ENCODE assay signal across 24 mouse cellular contexts in genomic region chr16:50249036-50249435, GRCm38 (mm10).
"Had no signal": no experiment of that assay in that cellular context is flagged by ENCODE, and none has a peak within 500 bp of the region (broad histone marks: within the 10 kb centered on the region; RNA-seq: fewer than 3 reads in every experiment).

No protein-coding gene starts in this region.

- H3K27me3 ChIP-seq: heart, embryonic 13.5 days; heart, embryonic 15.5 days; hindbrain, embryonic 13.5 days; hindbrain, embryonic 15.5 days; limb, embryonic 13.5 days; limb, embryonic 15.5 days; liver, embryonic 12.5 days had no signal

- H3K9ac ChIP-seq: heart, embryonic 13.5 days; heart, embryonic 15.5 days; hindbrain, embryonic 13.5 days; hindbrain, embryonic 15.5 days; limb, embryonic 13.5 days; limb, embryonic 15.5 days; liver, embryonic 12.5 days; liver, embryonic 14.5 days had no signal

- H3K4me2 ChIP-seq: heart, embryonic 11.5 days; heart, embryonic 13.5 days; heart, embryonic 15.5 days; hindbrain, embryonic 13.5 days; hindbrain, embryonic 15.5 days; limb, embryonic 13.5 days; limb, embryonic 15.5 days; liver, embryonic 12.5 days had no signal

- DNase-seq: gastrocnemius, postnatal 14 days; gastrocnemius, postnatal 36 days; heart, adult 11 months; heart, adult 2 months; heart, postnatal 14 days; heart, postnatal 36 days; kidney, adult 18-20 months; kidney, adult 8-10 months; kidney, postnatal 10 days; kidney, postnatal 25 days; kidney, postnatal 4 days; layer of hippocampus, postnatal 36 days; left cerebral cortex, postnatal 4 days had no signal

- H3K36me3 ChIP-seq: heart, embryonic 15.5 days; hindbrain, embryonic 13.5 days; hindbrain, embryonic 15.5 days; liver, embryonic 12.5 days had no signal

- ATAC-seq: hindbrain, postnatal 0 days; liver, embryonic 12.5 days had no signal

- H3K4me3 ChIP-seq: heart, adult 2 months; heart, embryonic 13.5 days; heart, embryonic 15.5 days; hindbrain, embryonic 13.5 days; hindbrain, embryonic 15.5 days; layer of hippocampus, adult 2 months; limb, embryonic 13.5 days; limb, embryonic 15.5 days; liver, embryonic 12.5 days had no signal

- H3K27ac ChIP-seq: heart, adult 2 months; heart, embryonic 13.5 days; heart, embryonic 15.5 days; hindbrain, embryonic 13.5 days; hindbrain, embryonic 15.5 days; hindbrain, postnatal 0 days; layer of hippocampus, adult 2 months; limb, embryonic 13.5 days; limb, embryonic 15.5 days; liver, embryonic 12.5 days; liver, embryonic 14.5 days had no signal

- H3K9me3 ChIP-seq: heart, embryonic 13.5 days; heart, embryonic 15.5 days; hindbrain, embryonic 13.5 days; hindbrain, embryonic 15.5 days; limb, embryonic 13.5 days; limb, embryonic 15.5 days; liver, embryonic 12.5 days had no signal

- H3K4me1 ChIP-seq: heart, embryonic 13.5 days; heart, embryonic 15.5 days; hindbrain, embryonic 13.5 days; hindbrain, embryonic 15.5 days; limb, embryonic 13.5 days; limb, embryonic 15.5 days; liver, embryonic 12.5 days had no signal
